Mouse (Mus musculus): Measurements from ENCODE around the gene Adcyap1r1. TPM values are rescaled to one million over a fixed set of nuclear protein-coding genes. Genes with fewer than 3 reads are reported as not detected.

The Adcyap1r1 gene
- not detected in 2 replicates for total RNA-seq (2012; rRNA removed)
- polyA plus RNA-seq (2012; ENCODE audit: insufficient read depth in 1 of 2, insufficient read length in 2 of 2, low read depth in 1 of 2, low replicate concordance in 2 of 2, missing spikeins in 1 of 2), result not detected

- TF ChIP-seq GABPA (IDR thresholded peaks at IDR 0.05; ENCODE audit: low read depth, low read length) (no peak), SIN3A (IDR thresholded peaks at IDR 0.05; ENCODE audit: low read length) (no peak), TBP (IDR thresholded peaks at IDR 0.05; ENCODE audit: low read depth, low read length) (no peak), MAZ (IDR thresholded peaks at IDR 0.05; ENCODE audit: low read depth, low read length) (no peak), MAX (IDR thresholded peaks at IDR 0.05; ENCODE audit: low read length) (no peak)
- Histone ChIP-seq H3K9ac (ENCODE audit: control insufficient read depth, low read depth, low read length, poor library complexity, severe bottlenecking) (no peak within 1 kb of the TSS), H3K27me3 (ENCODE audit: control insufficient read depth in 1 of 2, insufficient read depth in 2 of 2, low read length in 2 of 2) (no peaks in the 10 kb centered on the region)
These were observed at the start of gene Adcyap1r1 for GRCm38 (mm10) chr6:55451771-55452371. Adcyap1r1 (plus strand) TSS chr6:55451978.

GRCm38 (mm10) chr6:55402041-55402776 is 49.6 kb upstream of the Adcyap1r1 start:
- H3K36me3 ChIP-seq (ENCODE audit: control insufficient read depth in 1 of 2, insufficient read depth in 2 of 2, low read length in 2 of 2), result no peaks in the 10 kb centered on the region
- H3K9me3 ChIP-seq (replicated peaks; ENCODE audit: insufficient read depth, low read length), result no peaks in the 10 kb centered on the region
- no peak for TF ChIP-seq MAFK (IDR thresholded peaks at IDR 0.05; ENCODE audit: borderline replicate concordance, low read depth, low read length)
- no peaks in the 10 kb centered on the region; a peak in 1 of 4 replicates for H3K27me3 ChIP-seq (ENCODE audit: control insufficient read depth in 1 of 2, insufficient read depth in 2 of 2, low read length in 2 of 2)
- no peak overlapping the region for H3K27ac ChIP-seq (ENCODE audit: control insufficient read depth, low read depth, low read length)
- H3K9ac ChIP-seq (ENCODE audit: control insufficient read depth, low read depth, low read length, poor library complexity, severe bottlenecking), result no peak overlapping the region
- DNase-seq (ENCODE audit: low read depth, low spot score), result no peak
- no peak overlapping the region for H3K4me3 ChIP-seq (ENCODE audit: control insufficient read depth in 1 of 2, insufficient read depth in 1 of 2, low read depth in 2 of 2, low read length in 2 of 2)
- no peaks in the 10 kb centered on the region for H3K4me1 ChIP-seq (ENCODE audit: control insufficient read depth in 1 of 2, insufficient read depth in 2 of 2, low read length in 2 of 2)
- H3K79me2 ChIP-seq (ENCODE audit: control insufficient read depth, insufficient read depth, low read length, poor library complexity), result no peaks in the 10 kb centered on the region

More at GRCm38 (mm10) chr6:55451771-55452371, at the start of gene Adcyap1r1:
- H3K4me3 ChIP-seq (ENCODE audit: control insufficient read depth in 1 of 2, insufficient read depth in 1 of 2, low read depth in 2 of 2, low read length in 2 of 2), result no peak within 1 kb of the TSS
- no peaks in the 10 kb centered on the region for H3K36me3 ChIP-seq (ENCODE audit: control insufficient read depth in 1 of 2, insufficient read depth in 2 of 2, low read length in 2 of 2)
- no peaks in the 10 kb centered on the region for H3K9me3 ChIP-seq (replicated peaks; ENCODE audit: insufficient read depth, low read length)
- DNase-seq (ENCODE audit: low read depth, low spot score), result no peak
- no peaks in the 10 kb centered on the region for H3K4me1 ChIP-seq (ENCODE audit: control insufficient read depth in 1 of 2, insufficient read depth in 2 of 2, low read length in 2 of 2)
- no peak within 1 kb of the TSS for H3K27ac ChIP-seq (ENCODE audit: control insufficient read depth, low read depth, low read length)
- no peaks in the 10 kb centered on the region for H3K79me2 ChIP-seq (ENCODE audit: control insufficient read depth, insufficient read depth, low read length, poor library complexity)

- H3K27me3 ChIP-seq (ENCODE audit: control insufficient read depth in 1 of 2, insufficient read depth in 2 of 2, low read length in 2 of 2), result no peaks in the 10 kb centered on the region; a peak in 1 of 4 replicates
- TF ChIP-seq POLR2AphosphoS5 (IDR thresholded peaks at IDR 0.05; ENCODE audit: borderline replicate concordance, low read depth, low read length) (no peak), NRF1 (IDR thresholded peaks at IDR 0.05; ENCODE audit: insufficient read depth, low read depth, low read length, poor library complexity, severe bottlenecking) (no peak), UBTF (IDR thresholded peaks at IDR 0.05; ENCODE audit: borderline replicate concordance, insufficient read depth, low read depth, low read length) (no peak), MEF2A (IDR thresholded peaks at IDR 0.05; ENCODE audit: extremely low read depth, insufficient replicate concordance, low read depth, low read length, poor library complexity, severe bottlenecking) (no peak), JUND (IDR thresholded peaks at IDR 0.05; ENCODE audit: low read depth, low read length) (no peak), MAFK (IDR thresholded peaks at IDR 0.05; ENCODE audit: borderline replicate concordance, low read depth, low read length) (no peak), TAL1 (IDR thresholded peaks at IDR 0.05; ENCODE audit: low read length) (no peak), CTCF (IDR thresholded peaks at IDR 0.05 in 2 of 3, conservative IDR thresholded peaks at IDR 0.05 in 1 of 3; ENCODE audit: control insufficient read depth in 1 of 3, insufficient read depth in 1 of 3, low read depth in 2 of 3, low read length in 3 of 3, poor library complexity in 1 of 3, severe bottlenecking in 1 of 3) (no peak), MAX (IDR thresholded peaks at IDR 0.05; ENCODE audit: low read length) (no peak), SMC3 (IDR thresholded peaks at IDR 0.05; ENCODE audit: low read depth, low read length) (no peak), KAT2A (conservative IDR thresholded peaks at IDR 0.05; ENCODE audit: low read depth, low read length) (no peak), ELF1 (IDR thresholded peaks at IDR 0.05; ENCODE audit: low read depth, low read length) (no peak), USF2 (IDR thresholded peaks at IDR 0.05; ENCODE audit: borderline replicate concordance in 1 of 2, insufficient read depth in 1 of 2, low read depth in 1 of 2, low read length in 2 of 2) (no peak), HCFC1 (IDR thresholded peaks at IDR 0.05; ENCODE audit: low read depth, low read length) (no peak), MAZ (IDR thresholded peaks at IDR 0.05; ENCODE audit: low read depth, low read length) (no peak), MYB (IDR thresholded peaks at IDR 0.05; ENCODE audit: low read depth, low read length) (no peak)
These were observed 48.1 kb upstream of the Adcyap1r1 start for GRCm38 (mm10) chr6:55403411-55404309.

More at GRCm38 (mm10) chr6:55403411-55404309, 48.1 kb upstream of the Adcyap1r1 start:
- no peaks in the 10 kb centered on the region for H3K4me1 ChIP-seq (ENCODE audit: control insufficient read depth in 1 of 2, insufficient read depth in 2 of 2, low read length in 2 of 2)
- H3K9ac ChIP-seq (ENCODE audit: control insufficient read depth, low read depth, low read length, poor library complexity, severe bottlenecking), result no peak overlapping the region
- H3K36me3 ChIP-seq (ENCODE audit: control insufficient read depth in 1 of 2, insufficient read depth in 2 of 2, low read length in 2 of 2), result no peaks in the 10 kb centered on the region
- no peaks in the 10 kb centered on the region for H3K79me2 ChIP-seq (ENCODE audit: control insufficient read depth, insufficient read depth, low read length, poor library complexity)
- no peaks in the 10 kb centered on the region for H3K9me3 ChIP-seq (replicated peaks; ENCODE audit: insufficient read depth, low read length)
- no peak overlapping the region for H3K27ac ChIP-seq (ENCODE audit: control insufficient read depth, low read depth, low read length)
- no peak overlapping the region for H3K4me3 ChIP-seq (ENCODE audit: control insufficient read depth in 1 of 2, insufficient read depth in 1 of 2, low read depth in 2 of 2, low read length in 2 of 2)
- DNase-seq (ENCODE audit: low read depth, low spot score), result no peak
